Mouse (Mus musculus): Measurements from ENCODE around the gene Fbxw21.
"Not testable (repeated sequence)": the region's sequence is repeated elsewhere in the genome, so short reads cannot be mapped to it uniquely, and the experiment has no call there.

Gene Fbxw21

DNA sequence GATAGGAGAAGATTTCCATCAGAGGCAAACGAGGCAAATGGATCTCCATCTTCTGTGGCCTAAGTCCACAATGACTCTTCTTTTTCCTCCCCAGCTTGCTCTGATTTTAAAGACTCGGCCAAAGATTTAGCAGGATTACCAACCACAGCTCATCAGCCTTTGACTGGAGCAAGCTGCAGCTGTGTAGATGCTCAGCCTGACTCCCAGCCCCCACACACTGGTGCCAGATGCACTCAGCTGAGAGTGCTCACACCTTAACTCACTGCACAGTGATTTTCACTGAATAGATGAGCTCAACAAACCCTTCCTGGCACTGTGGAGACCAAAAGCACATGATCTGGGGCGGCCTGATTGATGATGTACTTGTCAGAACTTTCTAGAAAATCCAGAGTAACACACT, at the start of gene Fbxw21:
Fbxw21 (minus strand) TSS at position 101 of the 400 bp plus-strand sequence.
- no peak for DNase-seq (ENCODE audit: inconsistent age in 2 of 2, low spot score in 1 of 2)

DNA sequence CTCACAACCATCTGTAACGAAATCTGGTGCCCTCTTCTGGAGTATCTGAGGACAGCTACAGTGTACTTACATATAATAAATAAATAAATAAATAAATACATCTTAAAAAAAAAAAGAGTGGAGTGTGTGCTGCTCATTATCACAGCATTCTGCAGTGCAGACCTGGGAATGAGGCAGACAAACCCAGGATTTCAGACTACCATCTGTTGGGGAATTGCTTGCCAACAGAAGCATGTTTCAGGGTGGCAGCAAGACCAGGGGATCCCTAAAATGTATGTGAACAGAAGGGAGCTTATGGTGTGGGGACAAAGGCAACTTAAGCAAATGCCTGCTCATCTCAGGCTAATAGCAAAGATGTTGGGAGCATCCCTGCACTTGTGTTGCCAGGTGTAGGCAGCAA, 39.5 kb upstream of the Fbxw21 start:
- not testable (repeated sequence) for DNase-seq (ENCODE audit: inconsistent age in 2 of 2, low spot score in 1 of 2)

DNA sequence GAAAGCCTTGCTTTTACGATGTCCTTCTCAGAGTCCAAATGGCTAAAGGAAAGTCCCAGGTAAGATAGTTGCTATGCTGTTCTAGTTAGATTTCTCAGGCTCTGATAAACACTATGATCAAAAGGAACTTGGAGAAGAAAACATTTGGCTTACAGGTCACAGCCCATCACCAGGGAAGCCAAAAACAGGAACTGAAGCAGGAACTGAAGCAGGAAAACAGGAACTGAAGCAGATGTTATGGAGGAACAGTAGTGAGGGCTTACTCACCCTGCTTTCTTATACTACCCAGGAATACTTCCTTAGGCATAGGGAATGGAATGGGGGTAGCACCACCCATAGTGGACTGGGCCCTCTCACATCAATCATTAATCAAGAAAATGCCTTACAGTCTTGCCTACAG, 38.5 kb upstream of the Fbxw21 start:
- no peak for DNase-seq (ENCODE audit: inconsistent age in 2 of 2, low spot score in 1 of 2)

DNA sequence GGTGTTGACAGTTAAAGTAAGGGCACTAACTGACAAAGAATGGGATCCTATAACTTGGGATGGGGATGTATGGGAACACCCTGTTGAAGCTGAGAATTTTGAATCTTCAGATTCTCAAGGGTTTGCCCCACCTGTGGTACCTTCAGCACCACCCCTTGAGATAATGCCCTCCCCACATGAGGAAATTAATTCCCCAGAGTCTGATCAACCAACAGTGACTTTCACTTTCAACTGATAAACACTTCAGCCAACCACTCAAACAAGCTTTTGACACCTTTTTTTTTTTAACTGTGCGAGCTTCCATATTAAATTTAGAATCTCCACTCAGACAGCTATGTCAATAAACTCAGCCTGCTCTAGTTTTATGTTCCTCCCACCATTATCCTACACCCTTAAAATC, 37.5 kb upstream of the Fbxw21 start:
- no peak for DNase-seq (ENCODE audit: inconsistent age in 2 of 2, low spot score in 1 of 2)

DNA sequence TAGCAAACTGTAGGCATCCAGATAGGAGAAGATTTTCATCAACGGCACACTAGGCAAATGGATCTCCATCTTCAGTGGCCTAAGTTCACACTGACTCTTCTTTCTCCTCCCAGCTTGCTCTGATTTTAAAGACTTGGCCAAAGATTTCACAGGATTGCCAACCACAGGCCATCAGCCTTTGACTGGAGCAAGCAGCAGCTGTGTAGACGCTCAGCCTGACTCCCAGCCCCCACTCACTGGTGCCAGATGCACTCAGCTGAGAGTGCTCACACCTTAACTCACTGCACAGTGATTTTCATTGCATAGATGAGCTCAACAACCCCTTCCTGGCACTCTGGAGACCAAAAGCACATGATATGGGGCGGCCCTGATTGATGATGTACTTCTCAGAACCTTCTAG, 34.0 kb upstream of the Fbxw21 start, which contains the start of gene Fbxw13:
Fbxw13 (minus strand) TSS at position 101 of the 400 bp plus-strand sequence.
- not testable (repeated sequence) for DNase-seq (ENCODE audit: inconsistent age in 2 of 2, low spot score in 1 of 2)

DNA sequence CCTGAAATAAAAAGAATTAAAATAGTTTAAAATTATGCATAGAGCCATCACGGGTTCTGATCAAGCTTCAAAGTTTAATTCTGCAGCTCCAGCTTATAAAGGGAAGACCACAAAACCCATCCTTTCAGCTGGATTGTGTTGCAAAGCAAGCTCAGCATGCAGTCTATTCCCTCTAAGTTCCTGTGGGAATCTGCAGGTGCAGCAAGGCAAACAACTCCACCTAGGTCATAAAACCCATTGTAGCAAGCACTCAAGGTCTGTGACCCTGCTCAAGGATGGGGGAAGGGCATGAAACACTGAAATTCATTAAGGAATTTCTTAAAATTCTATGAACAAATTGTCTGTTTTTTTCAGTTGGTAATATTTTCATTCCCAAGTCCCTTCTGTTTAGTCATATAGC, 15.4 kb upstream of the Fbxw21 start:
- DNase-seq (ENCODE audit: inconsistent age in 2 of 2, low spot score in 1 of 2), result no peak

DNA sequence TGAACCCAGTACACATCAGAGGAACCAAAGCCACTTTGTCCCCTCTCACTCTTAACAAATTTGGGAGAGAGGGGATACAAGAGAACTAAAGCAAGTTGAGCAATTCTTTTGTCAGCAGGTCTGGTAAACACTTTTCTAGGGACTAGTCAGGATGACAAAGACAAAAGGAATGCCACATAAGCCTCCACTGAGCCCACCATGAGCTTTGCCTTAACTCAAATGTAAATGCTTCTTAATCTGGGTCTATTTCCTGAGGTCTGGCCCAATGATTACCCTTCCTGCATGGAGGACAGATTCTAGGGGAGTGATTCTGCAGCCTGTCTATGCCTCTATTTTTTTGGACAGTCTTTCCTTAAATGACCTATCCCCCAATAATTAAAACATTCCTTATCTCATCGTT, 14.5 kb upstream of the Fbxw21 start:
- no peak for DNase-seq (ENCODE audit: inconsistent age in 2 of 2, low spot score in 1 of 2)

DNA sequence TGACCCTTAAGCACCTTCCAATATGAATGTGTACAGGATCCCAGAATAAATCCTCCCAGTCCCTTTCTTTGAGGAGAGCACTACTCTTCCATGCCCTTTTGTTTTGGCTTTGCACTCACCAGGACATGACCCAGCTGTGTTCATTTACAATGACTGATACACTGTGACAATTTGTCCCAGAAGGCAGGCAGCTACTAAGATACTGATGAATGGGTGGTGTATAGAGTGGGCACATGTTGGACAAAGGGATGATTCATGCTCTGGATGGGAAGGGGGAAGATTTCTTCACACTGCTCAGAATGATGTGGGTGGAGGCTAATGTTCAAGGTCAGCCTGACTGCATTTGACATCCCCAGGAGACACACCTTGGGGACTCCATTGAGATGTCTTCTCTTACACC, 5.5 kb upstream of the Fbxw21 start:
- no peak for DNase-seq (ENCODE audit: inconsistent age in 2 of 2, low spot score in 1 of 2)

DNA sequence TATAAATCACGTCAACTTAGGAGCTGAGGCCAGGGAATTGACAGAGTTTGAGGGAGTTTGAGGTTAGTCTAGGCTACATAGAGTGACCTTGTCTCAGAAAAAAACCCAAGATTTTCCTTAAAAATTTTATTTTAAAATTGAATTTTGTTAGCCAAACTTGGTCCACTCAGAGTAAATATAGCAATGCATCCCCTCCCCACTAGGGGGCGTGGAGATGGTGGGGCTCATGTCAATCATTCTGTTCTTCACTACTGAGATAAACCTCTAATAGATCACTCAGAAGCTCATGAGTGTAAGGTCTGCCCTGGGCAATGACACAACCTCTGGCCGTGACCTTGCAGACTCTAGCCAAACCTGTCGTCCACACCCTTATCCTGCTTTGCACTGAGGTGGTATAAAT, 21.4 kb downstream of the Fbxw21 start:
- peak in 1 of 2 experiments; percentile 43 for DNase-seq (ENCODE audit: inconsistent age in 2 of 2, low spot score in 1 of 2)

DNA sequence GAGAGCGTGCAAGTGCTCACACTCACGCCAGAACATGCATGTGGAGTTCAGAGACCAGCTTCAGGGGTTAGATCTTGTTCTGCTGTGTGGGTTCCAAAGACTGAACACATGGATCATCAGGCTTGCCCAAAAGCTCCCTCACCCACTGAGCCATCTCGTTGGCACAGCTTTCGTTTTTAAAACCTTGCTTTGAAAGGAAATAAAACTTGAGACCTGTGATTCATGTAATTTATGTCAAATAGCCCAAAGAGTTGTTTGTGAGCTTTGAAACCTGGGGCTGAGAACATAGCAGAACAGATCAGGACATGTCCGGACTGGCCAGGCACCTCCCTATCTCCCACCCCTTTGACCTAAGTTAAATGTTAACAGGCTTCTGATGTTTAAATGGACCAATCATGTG, 31.8 kb downstream of the Fbxw21 start:
- DNase-seq (ENCODE audit: inconsistent age in 2 of 2, low spot score in 1 of 2), result peak in 1 of 2 experiments; percentile 72

DNA sequence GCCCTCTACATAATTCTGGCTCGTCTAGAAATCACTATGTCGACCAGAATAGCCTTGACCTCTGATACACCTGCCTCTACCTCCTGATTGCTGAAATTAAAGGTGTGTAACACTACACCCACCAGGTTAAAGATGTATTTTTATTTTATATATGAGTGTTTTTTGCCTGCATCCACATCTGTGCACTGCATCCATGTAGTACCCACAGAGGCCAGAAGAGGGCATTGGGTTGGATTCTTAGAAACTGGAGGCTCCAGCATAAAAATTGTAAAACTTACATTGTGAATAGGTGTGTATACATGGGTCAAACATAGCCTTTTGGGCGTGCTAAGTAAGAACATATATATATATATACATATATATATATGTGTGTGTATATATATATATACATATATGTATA, 33.6 kb downstream of the Fbxw21 start:
- DNase-seq (ENCODE audit: inconsistent age in 2 of 2, low spot score in 1 of 2), result peak; percentile 28 to 82

DNA sequence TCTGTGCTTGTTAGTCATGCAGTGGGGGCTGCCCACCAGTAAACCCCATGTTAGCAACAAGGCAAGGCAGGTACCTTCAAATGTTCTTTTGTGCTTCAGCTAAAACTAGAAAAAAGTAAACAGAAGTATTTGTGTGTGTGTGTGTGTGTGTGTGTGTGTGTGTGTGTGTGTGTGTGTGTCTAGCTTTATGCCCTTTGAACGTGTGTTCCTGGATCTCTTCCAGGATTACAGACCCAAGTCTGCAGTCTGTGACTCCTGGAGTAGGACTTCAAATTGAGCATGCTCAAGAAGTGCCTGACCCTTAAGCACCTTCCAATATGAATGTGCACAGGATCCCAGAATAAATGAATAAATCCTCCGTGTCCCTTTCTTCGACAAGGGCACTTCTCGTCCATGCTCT, 34.8 kb downstream of the Fbxw21 start:
- no peak for DNase-seq (ENCODE audit: inconsistent age in 2 of 2, low spot score in 1 of 2)

DNA sequence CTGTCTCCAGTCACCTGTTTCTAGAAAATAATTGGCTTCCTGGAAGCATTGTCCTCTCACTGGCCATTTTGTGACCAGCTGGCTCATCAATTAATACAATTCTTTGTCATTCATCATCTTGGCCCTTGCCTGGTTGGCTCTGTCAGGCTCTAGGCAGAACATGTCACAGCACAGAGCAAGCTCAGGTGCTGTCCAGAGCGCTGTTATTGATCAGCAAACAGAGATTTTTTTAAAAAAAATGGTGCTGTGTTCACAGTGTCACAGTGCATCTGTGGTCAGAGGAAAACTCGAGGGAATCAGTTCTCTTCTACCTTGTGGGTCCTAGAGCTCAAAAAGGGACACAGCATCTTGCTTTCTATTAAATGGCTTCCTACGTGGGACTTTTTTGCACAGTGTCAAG, 36.4 kb downstream of the Fbxw21 start:
- DNase-seq (ENCODE audit: inconsistent age in 2 of 2, low spot score in 1 of 2), result no peak

DNA sequence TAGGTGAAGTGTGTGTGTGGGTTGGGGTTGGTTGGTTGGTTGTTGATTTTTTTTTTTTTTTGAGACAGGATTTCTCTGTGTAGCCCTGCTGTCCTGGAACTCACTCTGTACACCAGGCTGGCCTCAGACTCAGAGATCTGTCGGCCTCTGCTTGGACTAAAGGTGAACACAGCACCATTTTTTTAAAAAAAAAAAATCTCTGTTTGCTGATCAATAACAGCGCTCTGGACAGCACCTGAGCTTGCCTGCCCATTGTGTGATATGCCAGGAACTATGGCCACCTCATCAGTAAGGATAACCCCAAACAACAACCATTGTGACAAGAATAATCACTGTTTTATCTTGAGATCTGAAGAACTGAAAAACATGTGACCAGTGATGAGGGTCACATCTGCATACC, 36.8 kb downstream of the Fbxw21 start:
- DNase-seq (ENCODE audit: inconsistent age in 2 of 2, low spot score in 1 of 2), result no peak

DNA sequence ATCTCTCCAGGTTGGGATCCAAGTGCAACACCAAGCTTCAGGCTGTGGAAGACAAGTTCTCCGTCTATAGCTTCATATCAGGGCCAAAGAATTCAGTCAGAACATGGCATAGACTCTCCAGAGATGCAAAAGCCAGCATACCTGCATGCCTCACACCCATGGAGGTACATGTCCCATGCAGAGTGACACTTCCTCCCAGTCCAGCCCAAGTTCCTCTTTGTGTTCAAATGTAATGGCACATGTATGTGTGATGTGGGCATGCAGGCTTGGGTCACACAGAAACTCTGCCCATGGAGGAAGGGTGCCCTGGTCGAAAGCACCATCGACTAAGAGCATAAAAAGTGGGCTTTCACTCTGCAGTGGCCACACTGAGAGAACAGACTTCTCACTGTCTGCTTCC, 37.7 kb downstream of the Fbxw21 start:
- DNase-seq (ENCODE audit: inconsistent age in 2 of 2, low spot score in 1 of 2), result peak in 1 of 2 experiments; percentile 41

DNA sequence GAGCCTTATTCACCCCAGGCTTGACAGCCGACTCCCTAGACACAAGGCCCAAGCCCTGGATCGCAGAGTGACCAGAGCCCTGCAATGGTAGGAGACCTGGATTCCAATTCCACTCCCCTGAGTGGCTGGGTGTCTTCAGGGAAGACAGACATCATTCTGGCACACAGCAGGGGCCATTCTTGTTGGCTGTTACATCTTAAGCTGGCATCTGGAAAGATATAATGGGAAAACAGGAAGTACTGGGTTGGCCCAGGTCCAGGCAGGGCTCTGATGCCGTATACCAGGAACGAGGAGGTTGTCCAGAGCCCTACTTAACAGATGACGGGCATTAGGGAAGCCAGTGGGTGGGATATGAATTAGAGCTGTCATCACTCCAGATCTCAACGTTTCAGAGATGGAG, 38.6 kb downstream of the Fbxw21 start:
- peak; percentile 47 to 74 for DNase-seq (ENCODE audit: inconsistent age in 2 of 2, low spot score in 1 of 2)

DNA sequence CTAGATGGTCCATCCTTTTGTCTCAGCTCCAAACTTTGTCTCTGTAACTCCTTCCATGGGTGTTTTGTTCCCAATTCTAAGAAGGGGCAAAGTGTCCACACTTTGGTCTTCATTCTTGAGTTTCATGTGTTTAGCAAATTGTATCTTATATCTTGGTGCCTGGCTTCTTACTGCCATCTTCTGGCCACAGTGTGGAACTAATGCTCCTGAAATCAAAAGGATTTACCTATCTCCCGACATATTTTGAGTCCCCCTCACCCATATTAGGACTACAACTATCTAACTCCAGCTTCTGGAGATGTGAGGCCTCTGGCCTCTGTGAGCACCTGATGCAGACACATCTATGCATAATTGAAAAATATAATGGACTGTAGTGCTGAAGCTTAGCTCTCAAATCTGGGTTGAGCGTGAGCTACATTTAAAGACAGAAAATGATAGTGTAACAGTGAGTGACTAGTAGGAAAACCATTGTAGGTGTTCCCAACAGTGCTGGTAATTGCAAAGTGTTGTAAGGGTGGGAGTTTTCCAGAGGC, 39.2 kb downstream of the Fbxw21 start:
- peak; percentile 39 to 77 for DNase-seq (ENCODE audit: inconsistent age in 2 of 2, low spot score in 1 of 2)

DNA sequence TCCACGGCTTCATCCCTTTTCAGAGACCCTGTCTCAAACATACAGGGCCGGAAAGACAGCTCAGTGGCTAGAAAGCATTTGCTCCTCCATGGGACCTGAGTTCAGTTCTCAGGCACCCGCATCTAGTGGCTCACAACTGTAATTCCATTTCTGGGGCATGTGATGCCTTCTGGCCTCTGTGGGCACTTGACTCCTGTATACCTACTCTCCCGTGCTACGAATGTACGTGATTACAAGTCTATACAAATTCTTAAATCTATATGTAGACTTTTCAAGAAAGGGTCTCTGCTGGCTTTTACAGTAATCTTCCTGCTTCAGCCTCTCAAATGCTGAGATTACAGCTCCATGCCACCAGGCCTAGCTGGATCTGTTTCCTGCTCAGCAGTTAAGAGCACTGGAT, 40.9 kb downstream of the Fbxw21 start:
- DNase-seq (ENCODE audit: inconsistent age in 2 of 2, low spot score in 1 of 2), result peak; percentile 9 to 44

DNA sequence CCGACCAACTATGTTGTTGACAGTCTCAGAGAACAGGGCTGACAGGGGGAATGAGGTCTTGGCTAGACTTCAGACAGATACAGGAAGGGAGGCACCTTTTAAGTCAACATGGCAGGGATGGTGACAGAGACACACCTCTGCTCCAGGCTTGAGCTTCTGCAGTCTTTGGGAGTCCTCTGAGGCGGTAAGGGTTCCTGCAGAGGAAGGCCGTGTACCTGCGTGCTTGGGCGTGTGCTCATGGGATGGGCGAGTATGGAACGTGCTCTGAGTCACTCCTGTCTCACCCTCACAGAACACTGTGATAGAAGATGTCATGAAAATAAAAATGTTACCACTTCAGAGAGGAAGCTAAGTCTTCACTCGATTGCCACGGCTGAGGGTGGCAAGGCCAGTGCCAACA, 42.3 kb downstream of the Fbxw21 start:
- DNase-seq (ENCODE audit: inconsistent age in 2 of 2, low spot score in 1 of 2), result peak; percentile 38 to 44

DNA sequence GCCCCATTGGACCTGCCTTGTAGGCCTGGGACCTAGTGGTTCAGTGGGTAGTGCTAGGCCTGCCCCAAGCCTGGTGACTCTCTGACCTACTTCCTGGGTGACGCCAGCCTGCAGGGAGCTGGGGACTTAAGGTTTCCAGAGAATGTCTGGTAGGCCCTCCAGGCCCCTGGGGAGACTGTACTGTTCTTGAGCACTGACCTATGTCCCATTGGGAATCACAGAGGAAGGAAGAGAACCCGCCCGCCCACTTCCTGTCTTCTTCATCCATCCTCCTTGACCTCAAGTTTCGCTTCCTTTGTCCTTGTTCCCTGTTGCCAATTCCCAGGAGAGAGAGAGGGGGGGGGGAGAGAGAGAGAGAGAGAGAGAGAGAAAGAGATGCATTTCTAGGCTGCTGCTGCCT, 43.7 kb downstream of the Fbxw21 start:
- DNase-seq (ENCODE audit: inconsistent age in 2 of 2, low spot score in 1 of 2), result peak; percentile 39 to 71

DNA sequence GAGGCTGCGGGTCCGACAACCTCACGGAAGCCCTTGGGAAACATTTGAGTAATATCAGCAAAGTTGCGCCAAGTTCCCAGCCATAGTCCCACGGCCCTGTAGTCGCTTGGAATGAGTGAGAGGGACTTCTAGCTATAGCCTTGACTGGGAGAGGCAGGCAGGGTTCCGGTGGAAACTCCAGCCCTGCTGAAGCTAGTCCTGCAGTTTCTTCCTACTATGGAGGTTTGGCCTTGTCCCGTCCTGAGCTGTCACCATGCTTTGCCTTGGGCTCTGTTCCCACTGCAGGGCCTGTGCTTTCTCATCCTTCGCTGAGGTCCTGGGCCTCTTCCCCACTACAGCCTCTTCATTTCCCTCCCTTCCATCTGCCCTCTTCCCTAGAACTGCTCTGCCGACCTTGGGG, 45.6 kb downstream of the Fbxw21 start:
- peak; percentile 87 to 92 for DNase-seq (ENCODE audit: inconsistent age in 2 of 2, low spot score in 1 of 2)

DNA sequence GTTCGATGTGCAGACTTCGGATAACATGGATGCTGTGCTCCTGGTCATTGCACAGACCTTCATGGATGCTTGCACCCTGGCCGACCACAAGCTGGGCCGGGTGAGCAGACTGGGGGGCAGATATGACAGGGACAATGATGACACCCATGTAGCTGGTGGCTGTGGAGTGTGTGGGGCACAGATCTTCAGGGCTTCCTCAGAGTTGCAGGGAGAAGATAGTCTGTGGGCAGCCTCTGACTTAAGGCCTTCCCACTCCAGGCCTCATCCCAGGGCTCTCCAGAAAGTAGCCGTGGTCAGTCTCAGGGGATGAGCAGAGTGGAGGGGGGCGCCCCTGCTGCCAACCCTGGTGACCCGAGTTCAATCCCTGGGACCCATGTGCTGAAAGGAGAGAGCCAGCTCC, 47.0 kb downstream of the Fbxw21 start:
- peak in 1 of 2 experiments; percentile 11 for DNase-seq (ENCODE audit: inconsistent age in 2 of 2, low spot score in 1 of 2)

DNA sequence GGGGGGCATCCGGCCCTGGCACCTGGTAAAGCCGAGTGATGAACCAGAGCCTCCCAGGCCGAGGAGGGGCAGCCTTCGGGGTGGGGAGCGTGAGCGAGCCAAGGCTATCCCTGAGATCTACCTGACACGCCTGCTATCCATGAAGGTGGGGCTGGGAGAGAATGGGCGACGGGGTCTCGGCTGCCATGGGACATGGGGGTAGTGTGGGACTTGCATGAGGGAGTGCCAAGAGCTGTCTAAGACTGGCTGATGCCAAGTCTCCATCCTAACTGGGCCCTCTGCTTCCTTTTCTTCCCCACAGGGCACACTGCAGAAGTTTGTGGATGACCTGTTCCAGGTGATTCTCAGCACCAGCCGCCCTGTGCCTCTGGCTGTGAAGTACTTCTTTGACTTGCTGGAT, 47.6 kb downstream of the Fbxw21 start:
- DNase-seq (ENCODE audit: inconsistent age in 2 of 2, low spot score in 1 of 2), result peak in 1 of 2 experiments; percentile 13

DNA sequence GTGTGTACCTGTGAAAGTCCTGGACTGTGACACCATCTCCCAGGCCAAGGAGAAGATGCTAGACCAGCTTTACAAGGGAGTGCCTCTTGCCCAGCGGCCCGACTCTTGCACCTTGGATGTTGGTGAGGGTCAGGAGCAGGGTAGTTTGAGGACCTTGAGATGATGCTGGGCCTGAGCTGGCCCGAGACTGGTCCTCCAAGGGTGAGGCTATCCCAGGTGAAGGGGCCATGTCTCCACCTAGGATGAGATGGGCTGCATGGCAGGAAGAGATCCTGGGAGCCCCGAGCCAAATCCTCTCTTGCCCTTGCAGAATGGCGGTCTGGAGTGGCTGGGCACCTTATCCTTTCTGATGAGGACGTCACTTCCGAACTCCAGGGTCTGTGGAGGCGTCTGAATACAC, 48.5 kb downstream of the Fbxw21 start:
- DNase-seq (ENCODE audit: inconsistent age in 2 of 2, low spot score in 1 of 2), result peak in 1 of 2 experiments; percentile 7

Measured in adrenal gland, adult (tissue).